Mouse (Mus musculus): Measurements from ENCODE around the gene Tbc1d22b.

DNA sequence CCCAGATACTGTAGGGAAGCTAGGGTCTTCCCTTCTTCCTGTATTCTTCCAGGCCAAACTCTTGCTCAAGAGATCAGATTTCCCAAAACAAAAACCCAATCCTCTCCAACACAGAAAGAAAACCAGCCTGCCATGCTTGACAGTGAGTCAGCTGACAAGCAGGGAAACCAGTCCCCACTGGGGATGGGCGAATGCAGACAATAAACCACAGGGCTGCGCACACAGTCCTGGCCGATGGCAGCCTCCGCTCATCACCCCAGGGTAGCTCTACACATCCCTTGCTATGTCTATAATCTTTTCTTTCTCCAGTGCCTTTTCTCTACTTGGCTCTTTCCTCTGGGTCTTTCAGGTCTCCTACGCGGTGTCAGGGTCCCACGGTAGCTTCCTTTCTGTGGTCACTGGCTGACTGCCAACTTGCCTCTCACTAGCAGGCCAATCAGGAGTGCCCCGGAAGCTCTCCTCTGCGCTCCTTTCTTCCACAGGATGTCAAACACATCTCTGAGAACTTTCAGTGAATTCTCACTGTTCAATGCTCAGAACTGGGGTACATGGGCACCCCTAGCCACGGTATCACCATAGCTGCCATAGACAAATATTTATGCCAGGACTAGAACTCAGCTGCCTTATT is 17.7 kb upstream of the Tbc1d22b start:
- TF ChIP-seq POLR2A (IDR thresholded peaks at IDR 0.05; ENCODE audit: low read depth, low read length) (no peak), CTCF (IDR thresholded peaks at IDR 0.05; ENCODE audit: extremely low read depth, insufficient read length, insufficient replicate concordance, low read depth, low read length) (no peak)

All from small intestine, adult 2 months (tissue).